Mouse (Mus musculus) liver, embryonic 12.5 days (tissue): ENCODE results near the gene Gm11168. TPM values are rescaled to one million over a fixed set of nuclear protein-coding genes. Genes with fewer than 3 reads are reported as not detected.
"Not testable (repeated sequence)": the region's sequence is repeated elsewhere in the genome, so short reads cannot be mapped to it uniquely, and the experiment has no call there.

Experiments used
- ATAC-seq: fragments of 200-750 bp; cut with Nextera tagmentation; 2 replicates; pipeline ENCODE4 v1.8.0; 2017; ENCODE audit warnings: moderate number of reproducible peaks, mild to moderate bottlenecking, moderate library complexity
- H3K27ac ChIP-seq: fragments of 300-500 bp; sonication (generic); 2 replicates; pipeline ENCODE4 v1.5.1; 2016; ENCODE audit warnings: mild to moderate bottlenecking
- H3K27me3 ChIP-seq: fragments of 300-500 bp; sonication (generic); replicated peaks from 2 replicates; pipeline ENCODE4 v1.6.1; 2016; ENCODE audit warnings: mild to moderate bottlenecking, moderate library complexity
- H3K36me3 ChIP-seq: fragments of 300-500 bp; sonication (generic); 2 replicates; pipeline ENCODE4 v1.6.1; 2016; ENCODE audit warnings: mild to moderate bottlenecking, moderate library complexity
- H3K4me1 ChIP-seq: fragments of 300-500 bp; sonication (generic); 2 replicates; pipeline ENCODE4 v1.6.1; 2016
- H3K4me2 ChIP-seq: fragments of 300-500 bp; sonication (generic); 2 replicates; pipeline ENCODE4 v1.6.1; 2016; ENCODE audit warnings: mild to moderate bottlenecking, moderate library complexity
- H3K4me3 ChIP-seq: fragments of 300-500 bp; sonication (generic); 2 replicates; pipeline ENCODE4 v1.5.1; 2016; ENCODE audit warnings: mild to moderate bottlenecking, moderate library complexity
- H3K9ac ChIP-seq: fragments of 300-500 bp; sonication (generic); 2 replicates; pipeline ENCODE4 v1.6.1; 2016; ENCODE audit warnings: mild to moderate bottlenecking, moderate library complexity
- H3K9me3 ChIP-seq: fragments of 300-500 bp; sonication (generic); replicated peaks from 2 replicates; pipeline ENCODE4 v1.6.1; 2016; ENCODE audit warnings: mild to moderate bottlenecking, moderate library complexity
- WGBS: fragments of 180-500 bp; shearing (Covaris S2); methylation state at CpG from one replicate; pipeline ENCODE4 v1.1.7; 2016; ENCODE audit not compliant: insufficient replicate concordance; 5-methylcytosine and 5-hydroxymethylcytosine counted together
- polyA plus RNA-seq: library from polyadenylated mRNA; unstranded; fragments of >200 nt; fragmentation: Nextera tagmentation; extraction: Ambion mirVana; gene quantifications from 2 replicates; pipeline ENCODE4 v1.2.1, GENCODE M21; 2016

The Gm11168 gene
- polyA plus RNA-seq, 1 experiment from 2014 or later, result not detected

DNA sequence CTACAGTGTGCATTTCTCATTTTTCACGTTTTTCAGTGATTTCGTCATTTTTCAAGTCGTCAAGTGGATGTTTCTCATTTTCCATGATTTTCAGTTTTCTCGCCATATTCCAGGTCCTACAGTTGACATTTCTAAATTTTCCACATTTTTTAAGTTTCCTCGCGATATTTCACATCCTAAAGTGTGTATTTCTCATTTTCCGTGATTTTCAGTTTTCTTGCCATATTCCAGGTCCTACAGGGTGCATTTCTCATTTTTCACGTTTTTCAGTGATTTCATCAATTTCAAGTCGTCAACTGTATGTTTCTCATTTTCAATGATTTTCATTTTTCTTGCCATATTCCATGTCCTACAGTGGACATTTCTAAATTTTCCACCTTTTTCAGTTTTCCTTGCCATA lies 14.0 kb downstream of the Gm11168 start, which contains the start of gene Gm10719:
Gene Gm10719, plus strand, starts transcription at position 301 of the 400 bp plus-strand sequence.
- H3K27me3 ChIP-seq, H3K4me2 ChIP-seq, ATAC-seq, H3K27ac ChIP-seq, H3K4me1 ChIP-seq, H3K36me3 ChIP-seq, H3K4me3 ChIP-seq, H3K9ac ChIP-seq, H3K9me3 ChIP-seq: not testable (repeated sequence)
- WGBS, result 61% methylated on average over 1 of the region's 9 CpGs

DNA sequence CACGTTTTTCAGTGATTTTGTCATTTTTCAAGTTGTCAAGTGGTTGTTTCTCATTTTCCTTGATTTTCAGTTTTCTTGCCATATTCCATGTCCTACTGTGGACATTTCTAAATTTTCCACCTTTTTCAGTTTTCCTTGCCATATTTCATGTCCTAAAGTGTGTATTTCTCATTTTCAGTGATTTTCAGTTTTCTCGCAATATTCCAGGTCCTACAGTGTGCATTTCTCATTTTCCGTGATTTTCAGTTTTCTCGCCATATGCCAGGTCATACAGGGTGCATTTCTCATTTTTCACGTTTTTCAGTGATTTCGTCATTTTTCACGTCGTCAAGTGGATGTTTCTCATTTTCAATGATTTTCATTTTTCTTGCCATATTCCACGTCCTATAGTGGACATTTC lies 15.8 kb downstream of the Gm11168 start:
- H3K27ac ChIP-seq, H3K4me2 ChIP-seq, H3K4me3 ChIP-seq, ATAC-seq, H3K9ac ChIP-seq, H3K27me3 ChIP-seq, H3K4me1 ChIP-seq, H3K9me3 ChIP-seq, H3K36me3 ChIP-seq: not testable (repeated sequence)
- 54% methylated on average over 9 of the region's 9 CpGs for WGBS

DNA sequence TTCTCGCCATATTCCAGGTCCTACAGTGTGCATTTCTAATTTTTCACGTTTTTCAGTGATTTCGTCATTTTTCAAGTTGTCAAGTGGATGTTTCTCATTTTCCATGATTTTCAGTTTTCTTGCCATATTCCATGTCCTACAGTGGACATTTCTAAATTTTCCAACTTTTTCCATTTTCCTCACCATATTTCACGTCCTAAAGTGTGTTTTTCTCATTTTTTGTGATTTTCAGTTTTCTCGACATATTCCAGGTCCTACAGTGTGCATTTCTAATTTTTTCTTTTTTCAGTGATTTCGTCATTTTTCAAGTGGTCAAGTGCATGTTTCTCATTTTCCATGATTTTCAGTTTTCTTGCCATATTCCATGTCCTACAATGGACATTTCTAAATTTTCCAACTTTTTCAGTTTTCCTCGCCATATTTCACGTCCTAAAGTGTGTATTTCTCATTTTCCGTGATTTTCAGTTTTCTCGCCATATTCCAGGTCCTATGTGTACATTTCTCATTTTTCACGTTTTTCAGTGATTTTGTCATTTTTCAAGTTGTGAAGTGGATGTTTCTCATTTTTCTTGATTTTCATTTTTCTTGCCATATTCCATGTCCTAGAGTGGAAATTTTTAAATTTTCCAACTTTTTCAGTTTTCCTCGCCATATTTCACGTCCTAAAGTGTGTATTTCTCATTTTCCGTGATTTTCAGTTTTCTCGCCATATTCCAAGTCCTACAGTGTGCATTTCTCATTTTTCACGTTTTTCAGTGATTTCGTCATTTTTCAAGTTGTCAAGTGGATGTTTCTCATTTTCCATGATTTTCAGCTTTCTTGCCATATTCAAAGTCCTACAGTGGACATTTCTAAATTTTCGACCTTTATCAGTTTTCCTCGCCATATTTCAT lies 16.9 kb downstream of the Gm11168 start:
- 64% methylated on average over 17 of the region's 19 CpGs for whole genome bisulfite sequencing
- not testable (repeated sequence) for H3K27ac ChIP-seq, H3K9ac ChIP-seq, H3K27me3 ChIP-seq, H3K9me3 ChIP-seq, H3K4me3 ChIP-seq, H3K36me3 ChIP-seq, H3K4me1 ChIP-seq, H3K4me2 ChIP-seq
- ATAC-seq, result peak; percentile 64; the same call in 1 of the 2 replicates

DNA sequence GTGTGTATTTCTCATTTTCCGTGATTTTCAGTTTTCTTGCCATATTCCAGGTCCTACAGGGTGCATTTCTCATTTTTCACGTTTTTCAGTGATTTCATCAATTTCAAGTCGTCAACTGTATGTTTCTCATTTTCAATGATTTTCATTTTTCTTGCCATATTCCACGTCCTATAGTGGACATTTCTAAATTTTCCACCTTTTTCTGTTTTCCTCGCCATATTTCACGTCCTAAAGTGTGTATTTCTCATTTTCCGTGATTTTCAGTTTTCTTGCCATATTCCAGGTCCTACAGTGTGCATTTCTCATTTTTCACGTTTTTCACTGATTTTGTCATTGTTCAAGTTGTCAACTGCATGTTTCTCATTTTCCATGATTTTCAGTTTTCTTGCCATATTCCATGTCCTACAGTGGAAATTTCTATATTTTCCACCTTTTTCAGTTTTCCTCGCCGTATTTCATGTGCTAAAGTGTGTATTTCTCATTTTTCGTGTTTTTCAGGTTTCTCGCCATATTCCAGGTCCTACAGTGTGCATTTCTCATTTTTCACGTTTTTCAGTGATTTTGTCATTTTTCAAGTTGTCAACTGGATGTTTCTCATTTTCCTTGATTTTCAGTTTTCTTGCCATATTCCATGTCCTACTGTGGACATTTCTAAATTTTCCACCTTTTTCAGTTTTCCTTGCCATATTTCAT lies 19.3 kb downstream of the Gm11168 start:
- H3K4me1 ChIP-seq, result not testable (repeated sequence)

DNA sequence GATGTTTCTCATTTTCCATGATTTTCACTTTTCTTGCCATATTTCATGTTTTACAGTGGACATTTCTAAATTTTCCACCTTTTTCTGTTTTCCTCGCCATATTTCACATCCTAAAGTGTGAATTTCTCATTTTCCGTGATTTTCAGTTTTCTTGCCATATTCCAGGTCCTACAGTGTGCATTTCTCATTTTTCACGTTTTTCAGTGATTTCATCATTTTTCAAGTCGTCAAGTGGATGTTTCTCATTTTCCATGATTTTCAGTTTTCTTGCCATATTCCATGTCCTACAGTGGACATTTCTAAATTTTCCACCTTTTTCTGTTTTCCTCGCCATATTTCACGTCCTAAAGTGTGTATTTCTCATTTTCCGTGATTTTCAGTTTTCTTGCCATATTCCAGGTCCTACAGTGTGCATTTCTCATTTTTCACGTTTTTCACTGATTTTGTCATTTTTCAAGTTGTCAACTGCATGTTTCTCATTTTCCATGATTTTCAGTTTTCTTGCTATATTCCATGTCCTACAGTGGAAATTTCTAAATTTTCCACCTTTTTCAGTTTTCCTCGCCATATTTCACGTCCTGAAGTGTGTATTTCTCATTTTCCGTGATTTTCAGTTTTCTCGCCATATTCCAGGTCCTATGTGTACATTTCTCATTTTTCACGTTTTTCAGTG lies 20.3 kb downstream of the Gm11168 start, which contains the start of gene Gm10718:
Gene Gm10718, plus strand, starts transcription at position 236 of the 673 bp plus-strand sequence.
- 61% methylated on average over 12 of the region's 13 CpGs for WGBS
- H3K4me1 ChIP-seq, H3K36me3 ChIP-seq, H3K4me3 ChIP-seq, H3K27me3 ChIP-seq, H3K9me3 ChIP-seq, H3K9ac ChIP-seq, ATAC-seq, H3K4me2 ChIP-seq, H3K27ac ChIP-seq: not testable (repeated sequence)

More for the DNA sequence above, 19.3 kb downstream of the Gm11168 start:
- not testable (repeated sequence) for H3K9ac ChIP-seq, H3K4me3 ChIP-seq, H3K9me3 ChIP-seq, H3K4me2 ChIP-seq, H3K27ac ChIP-seq, ATAC-seq, H3K27me3 ChIP-seq, H3K36me3 ChIP-seq
- WGBS, result 60% methylated on average over 11 of the region's 13 CpGs

DNA sequence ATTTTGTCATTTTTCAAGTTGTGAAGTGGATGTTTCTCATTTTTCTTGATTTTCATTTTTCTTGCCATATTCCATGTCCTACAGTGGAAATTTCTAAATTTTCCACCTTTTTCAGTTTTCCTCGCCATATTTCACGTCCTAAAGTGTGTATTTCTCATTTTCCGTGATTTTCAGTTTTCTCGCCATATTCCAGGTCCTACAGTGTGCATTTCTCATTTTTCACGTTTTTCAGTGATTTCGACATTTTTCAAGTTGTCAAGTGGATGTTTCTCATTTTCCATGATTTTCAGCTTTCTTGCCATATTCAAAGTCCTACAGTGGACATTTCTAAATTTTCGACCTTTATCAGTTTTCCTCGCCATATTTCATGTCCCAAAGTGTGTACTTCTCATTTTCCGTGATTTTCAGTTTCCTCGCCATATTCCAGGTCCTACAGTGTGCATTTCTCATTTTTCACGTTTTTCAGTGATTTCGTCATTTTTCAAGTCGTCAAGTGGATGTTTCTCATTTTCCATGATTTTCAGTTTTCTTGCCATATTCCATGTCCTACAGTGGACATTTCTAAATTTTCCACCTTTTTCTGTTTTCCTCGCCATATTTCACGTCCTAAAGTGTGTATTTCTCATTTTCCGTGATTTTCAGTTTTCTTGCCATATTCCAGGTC lies 21.0 kb downstream of the Gm11168 start:
- 61% methylated on average over 16 of the region's 16 CpGs for WGBS
- H3K27me3 ChIP-seq, result not testable (repeated sequence)

DNA sequence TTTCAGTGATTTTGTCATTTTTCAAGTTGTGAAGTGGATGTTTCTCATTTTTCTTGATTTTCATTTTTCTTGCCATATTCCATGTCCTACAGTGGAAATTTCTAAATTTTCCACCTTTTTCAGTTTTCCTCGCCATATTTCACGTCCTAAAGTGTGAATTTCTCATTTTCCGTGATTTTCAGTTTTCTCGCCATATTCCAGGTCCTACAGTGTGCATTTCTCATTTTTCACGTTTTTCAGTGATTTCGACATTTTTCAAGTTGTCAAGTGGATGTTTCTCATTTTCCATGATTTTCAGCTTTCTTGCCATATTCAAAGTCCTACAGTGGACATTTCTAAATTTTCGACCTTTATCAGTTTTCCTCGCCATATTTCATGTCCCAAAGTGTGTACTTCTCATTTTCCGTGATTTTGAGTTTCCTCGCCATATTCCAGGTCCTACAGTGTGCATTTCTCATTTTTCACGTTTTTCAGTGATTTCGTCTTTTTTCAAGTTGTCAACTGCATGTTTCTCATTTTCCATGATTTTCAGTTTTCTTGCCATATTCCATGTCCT lies 21.8 kb downstream of the Gm11168 start, which contains the start of gene Gm10717:
Gene Gm10717, plus strand, starts transcription at position 506 of the 556 bp plus-strand sequence.
- H3K27me3 ChIP-seq, H3K4me3 ChIP-seq, H3K4me2 ChIP-seq, H3K9me3 ChIP-seq, H3K9ac ChIP-seq, H3K36me3 ChIP-seq, H3K27ac ChIP-seq, H3K4me1 ChIP-seq, ATAC-seq: not testable (repeated sequence)
- WGBS, result 61% methylated on average over 12 of the region's 12 CpGs

More for the DNA sequence above, 21.0 kb downstream of the Gm11168 start:
- ATAC-seq, H3K36me3 ChIP-seq, H3K9me3 ChIP-seq, H3K9ac ChIP-seq, H3K4me2 ChIP-seq, H3K27ac ChIP-seq, H3K4me1 ChIP-seq, H3K4me3 ChIP-seq: not testable (repeated sequence)

DNA sequence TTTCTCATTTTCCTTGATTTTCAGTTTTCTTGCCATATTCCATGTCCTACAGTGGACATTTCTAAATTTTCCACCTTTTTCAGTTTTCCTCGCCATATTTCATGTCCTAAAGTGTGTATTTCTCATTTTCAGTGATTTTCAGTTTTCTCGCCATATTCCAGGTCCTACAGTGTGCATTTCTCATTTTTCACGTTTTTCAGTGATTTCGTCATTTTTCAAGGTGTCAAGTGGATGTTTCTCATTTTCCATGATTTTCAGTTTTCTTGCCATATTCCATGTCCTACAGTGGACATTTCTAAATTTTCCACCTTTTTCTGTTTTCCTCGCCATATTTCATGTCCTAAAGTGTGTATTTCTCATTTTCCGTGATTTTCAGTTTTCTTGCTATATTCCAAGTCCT lies 22.5 kb downstream of the Gm11168 start:
- not testable (repeated sequence) for H3K36me3 ChIP-seq, H3K27ac ChIP-seq, H3K4me3 ChIP-seq, H3K9ac ChIP-seq, H3K4me2 ChIP-seq, ATAC-seq, H3K4me1 ChIP-seq, H3K27me3 ChIP-seq, H3K9me3 ChIP-seq
- WGBS, result 57% methylated on average over 5 of the region's 6 CpGs

DNA sequence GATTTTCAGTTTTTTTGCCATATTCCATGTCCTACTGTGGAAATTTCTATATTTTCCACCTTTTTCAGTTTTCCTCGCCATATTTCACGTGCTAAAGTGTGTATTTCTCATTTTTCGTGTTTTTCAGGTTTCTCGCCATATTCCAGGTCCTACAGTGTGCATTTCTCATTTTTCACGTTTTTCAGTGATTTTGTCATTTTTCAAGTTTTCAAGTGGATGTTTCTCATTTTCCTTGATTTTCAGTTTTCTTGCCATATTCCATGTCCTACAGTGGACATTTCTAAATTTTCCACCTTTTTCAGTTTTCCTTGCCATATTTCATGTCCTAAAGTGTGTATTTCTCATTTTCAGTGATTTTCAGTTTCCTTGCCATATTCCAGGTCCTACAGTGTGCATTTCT lies 23.0 kb downstream of the Gm11168 start:
- not testable (repeated sequence) for H3K27me3 ChIP-seq, H3K4me2 ChIP-seq, H3K9ac ChIP-seq, H3K27ac ChIP-seq, ATAC-seq, H3K36me3 ChIP-seq, H3K4me3 ChIP-seq, H3K4me1 ChIP-seq, H3K9me3 ChIP-seq
- WGBS, result 63% methylated on average over 5 of the region's 5 CpGs

DNA sequence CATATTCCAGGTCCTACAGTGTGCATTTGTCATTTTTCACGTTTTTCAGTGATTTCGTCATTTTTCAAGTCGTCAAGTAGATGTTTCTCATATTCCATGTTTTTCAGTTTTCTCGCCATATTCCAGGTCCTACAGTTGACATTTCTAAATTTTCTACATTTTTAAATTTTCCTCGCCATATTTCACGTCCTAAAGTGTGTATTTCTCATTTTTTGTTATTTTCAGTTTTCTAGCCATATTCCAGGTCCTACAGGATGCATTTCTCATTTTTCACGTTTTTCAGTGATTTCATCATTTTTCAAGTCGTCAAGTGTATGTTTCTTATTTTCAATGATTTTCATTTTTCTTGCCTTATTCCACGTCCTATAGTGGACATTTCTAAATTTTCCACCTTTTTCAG lies 23.6 kb downstream of the Gm11168 start:
- H3K4me1 ChIP-seq, H3K4me3 ChIP-seq, H3K9ac ChIP-seq, H3K27me3 ChIP-seq, ATAC-seq, H3K36me3 ChIP-seq, H3K4me2 ChIP-seq, H3K27ac ChIP-seq, H3K9me3 ChIP-seq: not testable (repeated sequence)
- 50% methylated on average over 9 of the region's 9 CpGs for WGBS

DNA sequence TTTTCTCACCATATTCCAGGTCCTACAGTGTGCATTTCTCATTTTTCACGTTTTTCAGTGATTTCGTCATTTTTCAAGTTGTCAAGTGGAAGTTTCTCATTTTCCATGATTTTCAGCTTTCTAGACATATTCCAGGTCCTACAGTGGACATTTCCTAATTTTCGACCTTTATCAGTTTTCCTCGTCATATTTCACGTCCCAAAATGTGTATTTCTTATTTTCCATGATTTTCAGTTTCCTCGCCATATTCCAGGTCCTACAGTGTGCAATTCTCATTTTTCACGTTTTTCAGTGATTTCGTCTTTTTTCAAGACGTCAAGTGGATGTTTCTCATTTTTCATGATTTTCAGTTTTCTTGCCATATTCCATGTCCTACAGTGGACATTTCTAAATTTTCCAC lies 24.1 kb downstream of the Gm11168 start:
- H3K27me3 ChIP-seq, ATAC-seq, H3K9ac ChIP-seq, H3K4me1 ChIP-seq, H3K27ac ChIP-seq, H3K4me2 ChIP-seq, H3K9me3 ChIP-seq, H3K4me3 ChIP-seq, H3K36me3 ChIP-seq: not testable (repeated sequence)
- 58% methylated on average over 9 of the region's 9 CpGs for WGBS
